Mouse (Mus musculus) embryonic facial prominence, embryonic 15.5 days (tissue): ENCODE results near the gene Gphn. TPM values are rescaled to one million over a fixed set of nuclear protein-coding genes. Genes with fewer than 3 reads are reported as not detected.

Experiments
- ATAC-seq: fragments of 200-750 bp; cut with Nextera tagmentation; 2 replicates; pipeline ENCODE4 v1.8.0; 2017; ENCODE audit warnings: low read depth, moderate TSS enrichment; ENCODE audit not compliant: insufficient number of reproducible peaks, low FRiP score, low TSS enrichment
- H3K27ac ChIP-seq: fragments of 300-500 bp; sonication (generic); replicated peaks from 2 replicates; pipeline ENCODE4 v1.5.1; 2015; ENCODE audit warnings: mild to moderate bottlenecking, inconsistent platforms
- H3K27me3 ChIP-seq: fragments of 300-500 bp; sonication (generic); 2 replicates; pipeline ENCODE4 v1.6.1; 2015; ENCODE audit warnings: inconsistent platforms
- H3K36me3 ChIP-seq: fragments of 300-500 bp; sonication (generic); 2 replicates; pipeline ENCODE4 v1.6.1; 2015; ENCODE audit warnings: mild to moderate bottlenecking, inconsistent platforms
- H3K4me1 ChIP-seq: fragments of 300-500 bp; sonication (generic); 2 replicates; pipeline ENCODE4 v1.6.1; 2015; ENCODE audit warnings: inconsistent platforms
- H3K4me2 ChIP-seq: fragments of 300-500 bp; sonication (generic); replicated peaks from 2 replicates; pipeline ENCODE4 v1.6.1; 2015; ENCODE audit warnings: mild to moderate bottlenecking, inconsistent platforms
- H3K4me3 ChIP-seq: fragments of 300-500 bp; sonication (generic); replicated peaks from 2 replicates; pipeline ENCODE4 v1.5.1; 2015; ENCODE audit warnings: mild to moderate bottlenecking, inconsistent platforms
- H3K9ac ChIP-seq: fragments of 300-500 bp; sonication (generic); 2 replicates; pipeline ENCODE4 v1.6.1; 2015; ENCODE audit warnings: inconsistent platforms
- H3K9me3 ChIP-seq: fragments of 300-500 bp; sonication (generic); replicated peaks from 2 replicates; pipeline ENCODE4 v1.6.1; 2016; ENCODE audit warnings: inconsistent platforms
- whole genome bisulfite sequencing: fragments of 180-500 bp; shearing (Covaris S2); methylation state at CpG from one replicate; pipeline ENCODE4 v1.1.7; 2015; 5-methylcytosine and 5-hydroxymethylcytosine counted together
- polyA plus RNA-seq: library from polyadenylated mRNA; unstranded; fragments of >200 nt; fragmentation: Nextera tagmentation; extraction: Ambion mirVana; gene quantifications from 2 replicates; pipeline ENCODE4 v1.2.1, GENCODE M21; 2015

The Gphn gene
- polyA plus RNA-seq, 1 experiment from 2014 or later: 16.5 TPM

- H3K36me3 ChIP-seq: no peaks in the 10 kb centered on the region
- 0 out of 2 replicates have a peak, but pooled peaks have one; percentile 3 for ATAC-seq
Observed at GRCm38 (mm10) chr12:78227021-78227932, 1.1 kb downstream of the Gphn start.

GRCm38 (mm10) chr12:78228139-78228538, 2.0 kb downstream of the Gphn start:
- peak overlapping the region; percentile 83; the same call in 1 of the 2 replicates for H3K4me2 ChIP-seq
- 37% methylated on average over 4 of the region's 4 CpGs for WGBS
- no peak for ATAC-seq
- no peak overlapping the region for H3K27ac ChIP-seq
- H3K27me3 ChIP-seq: no peaks in the 10 kb centered on the region
- H3K9me3 ChIP-seq: no peaks in the 10 kb centered on the region
- no peak overlapping the region for H3K9ac ChIP-seq
- peak overlapping the region; percentile 91 for H3K4me3 ChIP-seq
- no peaks in the 10 kb centered on the region for H3K36me3 ChIP-seq
- no peaks in the 10 kb centered on the region for H3K4me1 ChIP-seq

More at GRCm38 (mm10) chr12:78227021-78227932, 1.1 kb downstream of the Gphn start:
- Histone ChIP-seq H3K4me1 (no peaks in the 10 kb centered on the region), H3K27ac (peak overlapping the region; percentile 99), H3K9ac (peak overlapping the region; percentile 80), H3K4me3 (peak overlapping the region; percentile 91), H3K27me3 (no peaks in the 10 kb centered on the region), H3K9me3 (no peaks in the 10 kb centered on the region), H3K4me2 (peak overlapping the region; percentile 83)
- under 1% methylated on average over 52 of the region's 57 CpGs for WGBS

- no peaks in the 10 kb centered on the region for H3K27me3 ChIP-seq
- ATAC-seq: no peak
- no peak overlapping the region for H3K4me3 ChIP-seq
- H3K27ac ChIP-seq: no peak overlapping the region
- no peak overlapping the region for H3K4me2 ChIP-seq
- H3K9ac ChIP-seq: no peak overlapping the region
- H3K4me1 ChIP-seq: no peaks in the 10 kb centered on the region
- no peaks in the 10 kb centered on the region for H3K9me3 ChIP-seq
- H3K36me3 ChIP-seq: no peaks in the 10 kb centered on the region
Observed at GRCm38 (mm10) chr12:78232560-78232959, 6.4 kb downstream of the Gphn start.

DNA sequence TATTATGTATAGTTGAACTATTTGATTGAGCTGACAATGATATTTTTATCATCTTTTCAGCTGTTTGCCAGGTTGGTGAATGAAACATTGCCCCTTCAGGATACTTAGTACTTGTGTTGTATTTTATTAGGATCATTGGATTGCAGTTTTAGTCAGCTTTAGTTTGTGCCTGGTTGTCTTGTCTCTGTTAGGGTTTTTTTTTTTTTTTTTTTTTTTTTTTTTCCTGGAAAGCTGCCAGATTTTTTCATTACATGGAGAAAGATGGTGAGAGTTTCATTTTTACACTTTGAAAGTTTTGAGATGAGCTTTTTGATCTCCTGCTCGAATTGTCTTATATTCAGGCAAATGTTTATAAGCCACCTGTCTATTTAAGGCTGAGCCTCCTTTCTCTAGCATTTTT, 22.2 kb downstream of the Gphn start:
- H3K9ac ChIP-seq: no peak overlapping the region
- no peaks in the 10 kb centered on the region for H3K36me3 ChIP-seq
- H3K4me3 ChIP-seq: no peak overlapping the region
- H3K9me3 ChIP-seq: no peaks in the 10 kb centered on the region
- 54% methylated on average over 1 of the region's 1 CpGs for WGBS
- H3K4me2 ChIP-seq: no peak overlapping the region
- no peaks in the 10 kb centered on the region for H3K27me3 ChIP-seq
- H3K4me1 ChIP-seq: no peaks in the 10 kb centered on the region
- no peak for ATAC-seq
- no peak overlapping the region for H3K27ac ChIP-seq

- no peak overlapping the region for H3K4me2 ChIP-seq
- H3K4me1 ChIP-seq: no peaks in the 10 kb centered on the region
- H3K9me3 ChIP-seq: no peaks in the 10 kb centered on the region
- ATAC-seq: no peak
- no peaks in the 10 kb centered on the region for H3K36me3 ChIP-seq
- no peak overlapping the region for H3K9ac ChIP-seq
- H3K27me3 ChIP-seq: no peaks in the 10 kb centered on the region
- no peak overlapping the region for H3K27ac ChIP-seq
- no peak overlapping the region for H3K4me3 ChIP-seq
Observed at GRCm38 (mm10) chr12:78249151-78249550, 23.0 kb downstream of the Gphn start.

DNA sequence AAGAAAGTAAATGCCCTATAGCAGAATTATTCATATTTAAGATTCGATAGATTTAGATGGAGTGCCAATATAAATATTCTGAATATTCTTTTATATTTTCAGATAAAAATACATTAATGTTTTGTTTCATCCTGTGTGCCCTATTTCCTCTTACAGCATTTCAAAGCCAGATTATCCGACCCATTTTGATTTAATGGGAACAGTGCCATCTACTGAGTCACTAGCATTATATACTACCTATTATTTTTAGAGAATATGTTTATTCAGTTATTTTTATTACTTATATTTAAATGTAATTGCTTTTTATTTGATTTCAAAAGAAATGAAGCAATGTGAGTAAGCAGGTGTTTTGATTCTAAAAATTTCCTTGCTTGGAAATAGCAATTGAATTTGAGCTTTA, 51.2 kb downstream of the Gphn start:
- ATAC-seq: no peak
- no peaks in the 10 kb centered on the region for H3K9me3 ChIP-seq
- 69% methylated on average over 2 of the region's 2 CpGs for WGBS
- H3K27me3 ChIP-seq: no peaks in the 10 kb centered on the region
- no peaks in the 10 kb centered on the region for H3K36me3 ChIP-seq
- no peak overlapping the region for H3K4me2 ChIP-seq
- no peaks in the 10 kb centered on the region for H3K4me1 ChIP-seq
- H3K4me3 ChIP-seq: no peak overlapping the region
- H3K27ac ChIP-seq: no peak overlapping the region
- H3K9ac ChIP-seq: no peak overlapping the region

DNA sequence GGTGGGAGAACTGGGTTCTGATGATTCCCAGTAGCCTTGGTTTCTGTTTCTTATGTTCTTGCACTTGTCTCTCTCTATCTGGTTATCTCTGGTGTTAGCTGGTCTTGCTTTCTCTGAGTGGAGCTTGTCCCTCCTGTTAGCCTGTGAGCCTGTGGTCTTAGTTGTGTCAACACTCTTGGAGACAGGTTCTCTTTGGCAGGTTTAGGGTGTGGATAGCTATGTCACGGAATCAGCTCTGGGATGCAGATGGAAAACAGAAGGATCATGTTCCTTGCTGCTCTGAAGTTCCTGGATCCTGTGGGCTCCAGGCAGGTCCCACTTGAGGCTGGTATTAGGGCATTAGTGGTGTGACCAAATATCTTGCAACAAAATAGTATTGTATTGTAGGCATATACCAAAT, 64.2 kb downstream of the Gphn start:
- Histone ChIP-seq H3K4me2 (no peak overlapping the region), H3K27me3 (no peaks in the 10 kb centered on the region), H3K4me3 (no peak overlapping the region), H3K4me1 (no peaks in the 10 kb centered on the region), H3K36me3 (no peaks in the 10 kb centered on the region), H3K9me3 (no peaks in the 10 kb centered on the region), H3K9ac (no peak overlapping the region), H3K27ac (no peak overlapping the region)
- WGBS: 76% methylated on average over 1 of the region's 1 CpGs
- ATAC-seq: no peak

GRCm38 (mm10) chr12:78298824-78299398, 72.7 kb downstream of the Gphn start:
- H3K4me3 ChIP-seq: no peak overlapping the region
- H3K27ac ChIP-seq: no peak overlapping the region
- no peak overlapping the region for H3K4me2 ChIP-seq
- no peak for ATAC-seq
- no peak overlapping the region for H3K9ac ChIP-seq
- WGBS: 89% methylated on average over 1 of the region's 1 CpGs
- H3K27me3 ChIP-seq: no peaks in the 10 kb centered on the region
- H3K4me1 ChIP-seq: no peaks in the 10 kb centered on the region
- no peaks in the 10 kb centered on the region for H3K9me3 ChIP-seq
- no peaks in the 10 kb centered on the region for H3K36me3 ChIP-seq

DNA sequence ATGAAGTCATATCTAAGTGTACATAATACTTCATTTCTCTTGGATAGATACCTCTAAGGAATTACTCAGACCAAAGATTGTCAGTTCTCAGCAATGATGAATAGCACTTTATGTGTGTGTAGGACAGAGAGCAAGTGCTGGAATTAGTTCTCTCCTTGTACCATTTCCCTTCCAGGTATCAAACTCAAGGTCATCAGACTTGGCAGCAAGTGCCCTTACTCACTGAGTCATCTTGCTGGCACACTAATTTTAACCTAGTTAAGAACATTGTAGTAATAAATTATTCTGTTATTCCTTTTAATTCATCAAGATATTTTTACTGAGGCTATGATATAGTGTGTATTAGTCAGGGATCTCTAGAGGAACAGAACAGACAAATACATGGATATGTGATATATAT, 88.9 kb downstream of the Gphn start:
- Histone ChIP-seq H3K27ac (no peak overlapping the region), H3K27me3 (no peaks in the 10 kb centered on the region), H3K4me3 (no peak overlapping the region), H3K36me3 (no peaks in the 10 kb centered on the region), H3K9me3 (no peaks in the 10 kb centered on the region), H3K4me2 (no peak overlapping the region), H3K4me1 (no peaks in the 10 kb centered on the region), H3K9ac (no peak overlapping the region)
- no peak for ATAC-seq

- Histone ChIP-seq H3K9ac (no peak overlapping the region), H3K4me1 (no peaks in the 10 kb centered on the region), H3K36me3 (no peaks in the 10 kb centered on the region), H3K27me3 (no peaks in the 10 kb centered on the region), H3K9me3 (no peaks in the 10 kb centered on the region), H3K27ac (no peak overlapping the region), H3K4me3 (no peak overlapping the region), H3K4me2 (no peak overlapping the region)
- WGBS: 85% methylated on average over 4 of the region's 4 CpGs
- peak; percentile 11; the same call in 1 of the 2 replicates for ATAC-seq
Observed at GRCm38 (mm10) chr12:78327946-78328345, 101.8 kb downstream of the Gphn start.

DNA sequence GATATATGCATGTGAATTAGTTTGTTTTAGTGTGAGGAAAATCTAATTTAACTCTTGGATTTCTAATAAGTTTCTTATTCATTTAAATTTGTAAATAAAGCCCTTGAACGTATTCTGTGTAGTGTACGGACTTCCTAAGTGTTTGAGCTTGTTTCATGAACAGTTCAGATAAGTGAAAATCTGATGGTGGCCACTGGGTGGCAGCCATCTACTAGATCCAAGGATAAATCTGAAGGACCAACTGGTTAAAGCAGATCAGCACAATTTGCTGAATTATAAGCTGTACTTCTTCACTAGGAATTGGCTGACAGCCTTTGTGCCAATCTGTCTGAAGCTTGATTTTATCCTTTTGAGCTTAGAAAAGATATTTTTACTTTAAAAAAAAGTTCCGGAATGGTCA, 105.9 kb downstream of the Gphn start:
- Histone ChIP-seq H3K4me1 (no peaks in the 10 kb centered on the region), H3K36me3 (no peaks in the 10 kb centered on the region), H3K9me3 (no peaks in the 10 kb centered on the region), H3K9ac (no peak overlapping the region), H3K27me3 (no peaks in the 10 kb centered on the region), H3K4me2 (no peak overlapping the region), H3K4me3 (no peak overlapping the region), H3K27ac (no peak overlapping the region)
- no peak for ATAC-seq
- WGBS: 60% methylated on average over 3 of the region's 3 CpGs

DNA sequence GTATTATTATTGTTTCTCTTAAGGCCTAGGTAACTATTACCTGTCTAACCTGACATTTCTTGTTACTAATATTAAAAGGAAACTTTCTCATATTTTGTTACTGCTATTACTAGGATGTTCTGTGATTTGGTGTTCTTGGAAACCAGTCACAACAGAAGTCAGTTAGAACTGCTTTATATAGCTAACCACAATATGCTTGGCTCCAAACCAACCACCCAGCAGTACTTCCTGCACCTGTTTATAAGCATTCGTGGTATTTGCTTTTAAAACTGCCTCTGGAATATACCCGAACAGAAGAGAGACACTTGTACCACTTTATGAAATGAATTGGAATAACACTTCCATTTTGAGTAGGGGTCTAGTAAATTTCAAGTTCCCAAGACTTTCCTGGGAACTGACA, 130.3 kb downstream of the Gphn start:
- no peak for ATAC-seq
- H3K9me3 ChIP-seq: no peaks in the 10 kb centered on the region
- H3K4me2 ChIP-seq: no peak overlapping the region
- no peaks in the 10 kb centered on the region for H3K36me3 ChIP-seq
- no peak overlapping the region for H3K27ac ChIP-seq
- no peak overlapping the region for H3K9ac ChIP-seq
- H3K4me1 ChIP-seq: no peaks in the 10 kb centered on the region
- 65% methylated on average over 2 of the region's 2 CpGs for WGBS
- H3K27me3 ChIP-seq: no peaks in the 10 kb centered on the region
- no peak overlapping the region for H3K4me3 ChIP-seq
